Mouse (Mus musculus) CH12.LX (cell line): ENCODE results near the gene Rbms1.

Experiments used
- CHD2 ChIP-seq: IDR thresholded peaks from 2 replicates; pipeline ENCODE4 v1.6.1; 2011; ENCODE audit warnings: low read length, improper control_type of control experiment
- CTCF ChIP-seq, 2 experiments: IDR thresholded peaks in 1 of 2; conservative IDR thresholded peaks in 1 of 2; 2 replicates each; pipeline ENCODE4 v1.5.1; 2011 to 2012; ENCODE audit warnings: low read depth in 2 of 2, low read length in 2 of 2, improper control_type of control experiment in 1 of 2, inconsistent platforms in 1 of 2, mild to moderate bottlenecking in 1 of 2, moderate library complexity in 1 of 2
- MAFK ChIP-seq: IDR thresholded peaks from 2 replicates; pipeline ENCODE4 v1.6.1; 2011; ENCODE audit warnings: low read length, improper control_type of control experiment; ENCODE audit not compliant: insufficient replicate concordance
- MAX ChIP-seq: IDR thresholded peaks from 2 replicates; pipeline ENCODE4 v1.6.1; 2011; ENCODE audit warnings: low read length, improper control_type of control experiment
- POLR2A ChIP-seq: IDR thresholded peaks from 2 replicates; pipeline ENCODE4 v1.6.1; 2011; ENCODE audit warnings: low read depth, mild to moderate bottlenecking, improper control_type of control experiment, low read length
- ZC3H11A ChIP-seq: IDR thresholded peaks from 2 replicates; pipeline ENCODE4 v1.6.1; 2012; ENCODE audit warnings: low read depth, mild to moderate bottlenecking, inconsistent platforms, low read length, improper control_type of control experiment
- ZMIZ1 ChIP-seq: IDR thresholded peaks from 2 replicates; pipeline ENCODE4 v1.6.1; 2012; ENCODE audit warnings: low read depth, mild to moderate bottlenecking, inconsistent platforms, low read length, improper control_type of control experiment

DNA sequence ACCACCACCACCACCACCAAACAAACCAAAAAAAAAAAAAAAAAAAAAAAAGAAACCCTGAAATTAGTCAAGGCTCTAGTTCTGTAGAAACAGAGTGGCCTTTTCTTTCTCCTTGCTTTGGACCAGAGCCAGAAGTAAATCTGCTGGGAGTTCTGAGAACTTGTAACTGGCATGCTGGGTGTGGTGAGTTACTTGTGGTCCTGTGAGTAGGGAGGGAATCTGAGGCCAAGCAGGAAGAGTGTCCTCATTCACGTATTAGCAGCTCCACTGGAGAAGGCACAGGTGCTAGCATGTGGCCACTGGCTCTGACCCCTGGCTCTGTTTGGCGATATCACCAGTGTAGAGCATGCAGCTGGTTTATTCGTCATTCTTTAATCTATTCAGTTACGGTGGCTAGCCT, 137.3 kb downstream of the Rbms1 start:
- TF ChIP-seq CHD2 (no peak), ZMIZ1 (no peak), CTCF (conservative IDR thresholded peaks at IDR 0.05 in 1 of 2, IDR thresholded peaks at IDR 0.05 in 1 of 2; ENCODE audit: low read depth in 2 of 2, low read length in 2 of 2) (no peak), ZC3H11A (no peak), MAFK (no peak), POLR2A (no peak), MAX (no peak)
